Mouse (Mus musculus) limb, embryonic 13.5 days (tissue): ENCODE measurements around the gene Il1rapl1. TPM values are rescaled to one million over a fixed set of nuclear protein-coding genes. Genes with fewer than 3 reads are reported as not detected.
"Not testable (repeated sequence)": the region's sequence is repeated elsewhere in the genome, so short reads cannot be mapped to it uniquely, and the experiment has no call there.

Source experiments
- ATAC-seq: fragments of 200-750 bp; cut with Nextera tagmentation; 2 replicates; pipeline ENCODE4 v1.8.0; 2017; ENCODE audit warnings: low read depth, moderate number of reproducible peaks, moderate TSS enrichment; ENCODE audit not compliant: low FRiP score
- H3K27ac ChIP-seq: fragments of 300-500 bp; sonication (generic); 2 replicates; pipeline ENCODE4 v1.5.1; 2015; ENCODE audit warnings: inconsistent platforms, mild to moderate bottlenecking, moderate library complexity
- H3K27me3 ChIP-seq: fragments of 300-500 bp; sonication (generic); 2 replicates; pipeline ENCODE4 v1.6.1; 2015; ENCODE audit warnings: mild to moderate bottlenecking, inconsistent platforms
- H3K36me3 ChIP-seq: fragments of 300-500 bp; sonication (generic); 2 replicates; pipeline ENCODE4 v1.6.1; 2015; ENCODE audit warnings: inconsistent platforms, mild to moderate bottlenecking, moderate library complexity
- H3K4me1 ChIP-seq: fragments of 300-500 bp; sonication (generic); 2 replicates; pipeline ENCODE4 v1.6.1; 2015; ENCODE audit warnings: inconsistent platforms
- H3K4me2 ChIP-seq: fragments of 300-500 bp; sonication (generic); replicated peaks from 2 replicates; pipeline ENCODE4 v1.6.1; 2015; ENCODE audit warnings: inconsistent platforms, mild to moderate bottlenecking, moderate library complexity
- H3K4me3 ChIP-seq: fragments of 300-500 bp; sonication (generic); 2 replicates; pipeline ENCODE4 v1.5.1; 2015; ENCODE audit warnings: moderate library complexity, mild to moderate bottlenecking, inconsistent platforms
- H3K9ac ChIP-seq: fragments of 300-500 bp; sonication (generic); 2 replicates; pipeline ENCODE4 v1.6.1; 2015; ENCODE audit warnings: mild to moderate bottlenecking, inconsistent platforms
- H3K9me3 ChIP-seq: fragments of 300-500 bp; sonication (generic); 2 replicates; pipeline ENCODE4 v1.6.1; 2016; ENCODE audit warnings: inconsistent platforms
- WGBS: fragments of 180-500 bp; shearing (Covaris S2); methylation state at CpG from one replicate; pipeline ENCODE4 v1.1.7; 2015; 5-methylcytosine and 5-hydroxymethylcytosine counted together
- polyA plus RNA-seq: library from polyadenylated mRNA; unstranded; fragments of >200 nt; fragmentation: Nextera tagmentation; extraction: Ambion mirVana; gene quantifications from 2 replicates; pipeline ENCODE4 v1.2.1, GENCODE M21; 2015

The Il1rapl1 gene
- polyA plus RNA-seq, 1 experiment from 2014 or later: 1.1 TPM

- Histone ChIP-seq H3K27me3 (no peaks in the 10 kb centered on the region), H3K9me3 (no peaks in the 10 kb centered on the region), H3K4me1 (no peaks in the 10 kb centered on the region), H3K9ac (no peak overlapping the region), H3K4me3 (no peak overlapping the region), H3K4me2 (no peak overlapping the region), H3K27ac (no peak overlapping the region), H3K36me3 (no peaks in the 10 kb centered on the region)
- ATAC-seq: no peak
- WGBS: 64% methylated on average over 5 of the region's 5 CpGs
These were observed 612.8 kb downstream of the Il1rapl1 start for GRCm38 (mm10) chrX:87502604-87503003.

GRCm38 (mm10) chrX:87483416-87483815 lies 632.0 kb downstream of the Il1rapl1 start:
- H3K9me3 ChIP-seq: no peaks in the 10 kb centered on the region
- H3K4me2 ChIP-seq: no peak overlapping the region
- no peaks in the 10 kb centered on the region for H3K36me3 ChIP-seq
- H3K4me1 ChIP-seq: no peaks in the 10 kb centered on the region
- no peak overlapping the region for H3K9ac ChIP-seq
- no peak overlapping the region for H3K27ac ChIP-seq
- no peak for ATAC-seq
- WGBS: 77% methylated on average over 1 of the region's 1 CpGs
- H3K4me3 ChIP-seq: no peak overlapping the region
- no peaks in the 10 kb centered on the region for H3K27me3 ChIP-seq

- 49% methylated on average over 11 of the region's 11 CpGs for WGBS
- not testable (repeated sequence) for H3K36me3 ChIP-seq, H3K27me3 ChIP-seq, H3K9ac ChIP-seq, ATAC-seq, H3K27ac ChIP-seq, H3K4me2 ChIP-seq, H3K4me3 ChIP-seq, H3K9me3 ChIP-seq, H3K4me1 ChIP-seq
These were observed 877.3 kb downstream of the Il1rapl1 start for GRCm38 (mm10) chrX:87238191-87238590.

- H3K27ac ChIP-seq: no peak overlapping the region
- no peaks in the 10 kb centered on the region for H3K36me3 ChIP-seq
- no peaks in the 10 kb centered on the region for H3K9me3 ChIP-seq
- H3K4me3 ChIP-seq: no peak overlapping the region
- no peaks in the 10 kb centered on the region for H3K27me3 ChIP-seq
- no peak overlapping the region for H3K4me2 ChIP-seq
- H3K4me1 ChIP-seq: no peaks in the 10 kb centered on the region
- H3K9ac ChIP-seq: no peak overlapping the region
- ATAC-seq: no peak
These were observed 890.2 kb downstream of the Il1rapl1 start for GRCm38 (mm10) chrX:87225280-87225679.

GRCm38 (mm10) chrX:87002296-87002695 lies 1113.1 kb downstream of the Il1rapl1 start:
- Histone ChIP-seq H3K4me3 (no peak overlapping the region), H3K9me3 (no peaks in the 10 kb centered on the region), H3K4me1 (no peaks in the 10 kb centered on the region), H3K27me3 (no peaks in the 10 kb centered on the region), H3K4me2 (no peak overlapping the region), H3K27ac (no peak overlapping the region), H3K36me3 (no peaks in the 10 kb centered on the region), H3K9ac (no peak overlapping the region)
- no peak for ATAC-seq

- Histone ChIP-seq H3K36me3 (no peaks in the 10 kb centered on the region), H3K4me1 (no peaks in the 10 kb centered on the region), H3K4me3 (no peak overlapping the region), H3K9me3 (no peaks in the 10 kb centered on the region), H3K27ac (no peak overlapping the region), H3K4me2 (no peak overlapping the region), H3K27me3 (no peaks in the 10 kb centered on the region), H3K9ac (no peak overlapping the region)
- WGBS: 47% methylated on average over 1 of the region's 1 CpGs
- no peak for ATAC-seq
These were observed 1160.3 kb downstream of the Il1rapl1 start for GRCm38 (mm10) chrX:86955126-86955525.

GRCm38 (mm10) chrX:86954614-86955013 lies 1160.8 kb downstream of the Il1rapl1 start:
- Histone ChIP-seq H3K9ac (no peak overlapping the region), H3K4me2 (no peak overlapping the region), H3K27me3 (no peaks in the 10 kb centered on the region), H3K27ac (no peak overlapping the region), H3K9me3 (no peaks in the 10 kb centered on the region), H3K36me3 (no peaks in the 10 kb centered on the region), H3K4me1 (no peaks in the 10 kb centered on the region), H3K4me3 (no peak overlapping the region)
- no peak for ATAC-seq
- WGBS: 71% methylated on average over 1 of the region's 1 CpGs

GRCm38 (mm10) chrX:86950940-86951339 lies 1164.5 kb downstream of the Il1rapl1 start:
- no peak overlapping the region for H3K4me3 ChIP-seq
- no peak for ATAC-seq
- H3K4me1 ChIP-seq: no peaks in the 10 kb centered on the region
- no peaks in the 10 kb centered on the region for H3K27me3 ChIP-seq
- 73% methylated on average over 2 of the region's 2 CpGs for WGBS
- no peak overlapping the region for H3K27ac ChIP-seq
- H3K4me2 ChIP-seq: no peak overlapping the region
- no peaks in the 10 kb centered on the region for H3K9me3 ChIP-seq
- no peaks in the 10 kb centered on the region for H3K36me3 ChIP-seq
- H3K9ac ChIP-seq: no peak overlapping the region

- Histone ChIP-seq H3K4me3 (no peak overlapping the region), H3K4me2 (no peak overlapping the region), H3K4me1 (no peaks in the 10 kb centered on the region), H3K27ac (no peak overlapping the region), H3K27me3 (no peaks in the 10 kb centered on the region), H3K36me3 (no peaks in the 10 kb centered on the region), H3K9ac (no peak overlapping the region), H3K9me3 (no peaks in the 10 kb centered on the region)
- ATAC-seq: no peak
These were observed 1166.3 kb downstream of the Il1rapl1 start for GRCm38 (mm10) chrX:86949112-86949511.

GRCm38 (mm10) chrX:86854835-86855234 lies 1260.6 kb downstream of the Il1rapl1 start:
- no peak for ATAC-seq
- H3K27ac ChIP-seq: no peak overlapping the region

GRCm38 (mm10) chrX:86808218-86808617 lies 1307.2 kb downstream of the Il1rapl1 start:
- no peaks in the 10 kb centered on the region; the same call in 1 of the 2 replicates for H3K27me3 ChIP-seq
- no peaks in the 10 kb centered on the region for H3K36me3 ChIP-seq
- H3K9ac ChIP-seq: no peak overlapping the region
- WGBS: 75% methylated on average over 3 of the region's 3 CpGs
- no peak for ATAC-seq
- H3K4me2 ChIP-seq: no peak overlapping the region
- H3K4me1 ChIP-seq: no peaks in the 10 kb centered on the region
- H3K4me3 ChIP-seq: no peak overlapping the region
- no peak overlapping the region for H3K27ac ChIP-seq
- no peaks in the 10 kb centered on the region for H3K9me3 ChIP-seq

More at GRCm38 (mm10) chrX:86854835-86855234, 1260.6 kb downstream of the Il1rapl1 start:
- Histone ChIP-seq H3K36me3 (no peaks in the 10 kb centered on the region), H3K27me3 (no peaks in the 10 kb centered on the region), H3K9ac (no peak overlapping the region), H3K9me3 (no peaks in the 10 kb centered on the region), H3K4me3 (no peak overlapping the region), H3K4me2 (no peak overlapping the region), H3K4me1 (no peaks in the 10 kb centered on the region)
- WGBS: 62% methylated on average over 2 of the region's 2 CpGs

GRCm38 (mm10) chrX:86802725-86803124 lies 1312.7 kb downstream of the Il1rapl1 start:
- no peaks in the 10 kb centered on the region for H3K27me3 ChIP-seq
- WGBS: 52% methylated on average over 2 of the region's 2 CpGs

GRCm38 (mm10) chrX:86728803-86729202 lies 1386.6 kb downstream of the Il1rapl1 start:
- no peaks in the 10 kb centered on the region for H3K4me1 ChIP-seq
- no peak for ATAC-seq
- no peak overlapping the region for H3K4me3 ChIP-seq
- H3K27ac ChIP-seq: no peak overlapping the region
- H3K4me2 ChIP-seq: no peak overlapping the region
- no peaks in the 10 kb centered on the region for H3K9me3 ChIP-seq
- H3K9ac ChIP-seq: no peak overlapping the region
- no peaks in the 10 kb centered on the region for H3K27me3 ChIP-seq
- no peaks in the 10 kb centered on the region for H3K36me3 ChIP-seq
- WGBS: 47% methylated on average over 3 of the region's 3 CpGs

More at GRCm38 (mm10) chrX:86802725-86803124, 1312.7 kb downstream of the Il1rapl1 start:
- Histone ChIP-seq H3K4me1 (no peaks in the 10 kb centered on the region), H3K9ac (no peak overlapping the region), H3K4me3 (no peak overlapping the region), H3K9me3 (no peaks in the 10 kb centered on the region), H3K27ac (no peak overlapping the region), H3K4me2 (no peak overlapping the region), H3K36me3 (no peaks in the 10 kb centered on the region)
- no peak for ATAC-seq
